Mouse (Mus musculus) CH12.LX (cell line): ENCODE data around the gene Ncbp2. TPM values are rescaled to one million over a fixed set of nuclear protein-coding genes. Genes with fewer than 3 reads are reported as not detected.

Experiments
- DNase-seq: peaks from one replicate; pipeline ENCODE4 v3.0.0-alpha.2; 2013; ENCODE audit errors: extremely low read depth
- H3K27ac ChIP-seq: 2 replicates; pipeline ENCODE4 v1.5.1; 2012; ENCODE audit warnings: low read depth, mild to moderate bottlenecking, control low read depth, moderate library complexity; ENCODE audit not compliant: insufficient read depth
- H3K27me3 ChIP-seq: replicated peaks from 2 replicates; pipeline ENCODE3; 2012; ENCODE audit warnings: inconsistent platforms
- H3K36me3 ChIP-seq, 2 experiments: replicated peaks in 1 of 2; 2 replicates each; pipeline versions ENCODE3 to v1.6.1; 2012; ENCODE audit warnings: inconsistent platforms in 1 of 2, low read length in 1 of 2, mild to moderate bottlenecking in 1 of 2, mixed read lengths in 1 of 2, moderate library complexity in 1 of 2; ENCODE audit not compliant: control insufficient read depth in 1 of 2, insufficient read depth in 1 of 2
- H3K4me1 ChIP-seq, 2 experiments: 2 replicates each; pipeline ENCODE4 v1.6.1; 2012; ENCODE audit warnings: inconsistent platforms in 1 of 2, moderate library complexity in 1 of 2; ENCODE audit not compliant: insufficient read depth in 2 of 2, control insufficient read depth in 1 of 2
- H3K4me2 ChIP-seq: 2 replicates; pipeline ENCODE4 v1.6.1; 2012; ENCODE audit warnings: low read depth, mild to moderate bottlenecking, control low read depth; ENCODE audit not compliant: poor library complexity, insufficient read depth, severe bottlenecking
- H3K4me3 ChIP-seq, 3 experiments: fragments of 150-350 bp in 1 of 3; sonication (generic) in 1 of 3; replicated peaks in 1 of 3; 2 replicates each; pipeline versions ENCODE3 to v1.5.1; 2011 to 2012; ENCODE audit warnings: low read depth in 2 of 3, low read length in 2 of 3, mild to moderate bottlenecking in 2 of 3, moderate library complexity in 2 of 3, control low read depth in 1 of 3, improper control_type of control experiment in 1 of 3, inconsistent platforms in 1 of 3, mixed read lengths in 1 of 3; ENCODE audit not compliant: poor library complexity in 1 of 3
- H3K79me2 ChIP-seq: replicated peaks from 2 replicates; pipeline ENCODE4 v1.6.1; 2012; ENCODE audit warnings: mild to moderate bottlenecking, moderate library complexity; ENCODE audit not compliant: control insufficient read depth, poor library complexity, insufficient read depth, severe bottlenecking; ENCODE audit errors: extremely low read depth
- H3K9ac ChIP-seq: 2 replicates; pipeline ENCODE4 v1.6.1; 2012; ENCODE audit warnings: low read depth, mild to moderate bottlenecking, control low read depth, moderate library complexity; ENCODE audit not compliant: insufficient read depth
- H3K9me3 ChIP-seq: replicated peaks from 2 replicates; pipeline ENCODE3; 2012; ENCODE audit warnings: low read length, inconsistent platforms, mixed read lengths
- CHD1 ChIP-seq: IDR thresholded peaks from 2 replicates; pipeline ENCODE4 v1.6.1; 2012; ENCODE audit warnings: low read depth, low read length, improper control_type of control experiment, inconsistent platforms
- CTCF ChIP-seq, 2 experiments: IDR thresholded peaks in 1 of 2; conservative IDR thresholded peaks in 1 of 2; 2 replicates each; pipeline ENCODE4 v1.5.1; 2011 to 2012; ENCODE audit warnings: low read depth in 2 of 2, low read length in 2 of 2, improper control_type of control experiment in 1 of 2, inconsistent platforms in 1 of 2, mild to moderate bottlenecking in 1 of 2, moderate library complexity in 1 of 2
- EP300 ChIP-seq: IDR thresholded peaks from 2 replicates; pipeline ENCODE4 v1.6.1; 2011; ENCODE audit warnings: low read length, improper control_type of control experiment
- JUND ChIP-seq: conservative IDR thresholded peaks from 2 replicates; pipeline ENCODE4 v1.6.1; 2011; ENCODE audit warnings: low read depth, low read length, improper control_type of control experiment
- KAT2A ChIP-seq: IDR thresholded peaks from 2 replicates; pipeline ENCODE4 v1.6.1; 2012; ENCODE audit warnings: low read length, improper control_type of control experiment, inconsistent platforms; ENCODE audit not compliant: insufficient replicate concordance
- MAX ChIP-seq: IDR thresholded peaks from 2 replicates; pipeline ENCODE4 v1.6.1; 2011; ENCODE audit warnings: low read length, improper control_type of control experiment
- PAX5 ChIP-seq: IDR thresholded peaks from 2 replicates; pipeline ENCODE4 v1.6.1; 2012; ENCODE audit warnings: low read length, inconsistent platforms, mixed read lengths
- POLR2AphosphoS2 ChIP-seq: IDR thresholded peaks from 2 replicates; pipeline ENCODE4 v1.6.1; 2011; ENCODE audit warnings: low read depth, low read length, improper control_type of control experiment
- RCOR1 ChIP-seq: conservative IDR thresholded peaks from 2 replicates; pipeline ENCODE4 v1.6.1; 2012; ENCODE audit warnings: low read depth, mild to moderate bottlenecking, inconsistent platforms, low read length, improper control_type of control experiment
- SIN3A ChIP-seq: IDR thresholded peaks from 2 replicates; pipeline ENCODE4 v1.6.1; 2012; ENCODE audit warnings: low read length, improper control_type of control experiment, inconsistent platforms
- SMC3 ChIP-seq: IDR thresholded peaks from 2 replicates; pipeline ENCODE4 v1.6.1; 2011; ENCODE audit warnings: low read depth, low read length, improper control_type of control experiment
- TCF12 ChIP-seq: IDR thresholded peaks from 2 replicates; pipeline ENCODE4 v1.6.1; 2014; ENCODE audit warnings: low read depth, mild to moderate bottlenecking, inconsistent platforms, low read length, improper control_type of control experiment
- UBTF ChIP-seq: IDR thresholded peaks from 2 replicates; pipeline ENCODE4 v1.6.1; 2012; ENCODE audit warnings: low read depth, mild to moderate bottlenecking, inconsistent platforms, low read length, improper control_type of control experiment, moderate library complexity
- ZKSCAN1 ChIP-seq: IDR thresholded peaks from 2 replicates; pipeline ENCODE4 v1.6.1; 2012; ENCODE audit warnings: low read depth, inconsistent platforms, low read length, improper control_type of control experiment, borderline replicate concordance
- ZNF384 ChIP-seq: IDR thresholded peaks from 2 replicates; pipeline ENCODE4 v1.6.1; 2012; ENCODE audit warnings: low read depth, low read length, improper control_type of control experiment, inconsistent platforms
- dilution Hi-C: fragments of 300-500 bp; cut with MboI; formaldehyde crosslinking; loops from 2 replicates; pipeline ENCODE4 v1.14.3; 2020; ENCODE audit warnings: low sequenced_read_pairs; ENCODE audit not compliant: extremely low pct_unique_long_range_greater_than_20kb, extremely low pct_ligation_motif_present
- in situ Hi-C: fragments of 300-500 bp; cut with MboI; formaldehyde crosslinking; loops from 3 replicates; pipeline ENCODE4 v1.14.3; 2019; ENCODE audit warnings: low sequenced_read_pairs, low pct_ligation_motif_present, low pct_unique_long_range_greater_than_20kb, mixed read lengths
- polyA plus RNA-seq: library from polyadenylated mRNA; unstranded; fragments of >175 nt; gene quantifications from 2 replicates; pipeline ENCODE4 v1.2.1, GENCODE M21; 2012; ENCODE audit warnings: low read depth; ENCODE audit not compliant: insufficient read length
- total RNA-seq, 2 experiments: library from RNA; depleted of rRNA; stranded (reverse); fragments of 300-350 nt in 1 of 2; fragments of >200 nt in 1 of 2; gene quantifications; 2 replicates each; pipeline ENCODE4 v1.2.3; 2012 to 2014

Ncbp2 gene
- total and polyA plus RNA-seq, 3 experiments, result 39.1 to 178 (median 85.9) TPM

GRCm38 (mm10) chr16:31927412-31927811, 20.9 kb upstream of the Ncbp2 start:
- peaks cover 9 to 42% of the 10 kb centered on the region in 2 experiments for H3K36me3 ChIP-seq
- H3K4me3 ChIP-seq, result peak overlapping the region; percentile 45 to 68 (median 66)
- no peaks in the 10 kb centered on the region for H3K27me3 ChIP-seq
- DNase-seq, result no peak
- peaks cover 4% of the 10 kb centered on the region for H3K79me2 ChIP-seq
- peaks cover 12 to 41% of the 10 kb centered on the region in 2 experiments for H3K4me1 ChIP-seq
- H3K27ac ChIP-seq, result peak overlapping the region; percentile 17; the same call in 1 of the 2 replicates
- H3K9me3 ChIP-seq, result peaks cover 39% of the 10 kb centered on the region
- peak; percentile 24; the same call in 1 of the 2 replicates for TF ChIP-seq POLR2AphosphoS2
- TF ChIP-seq EP300, result peak; percentile 7; the same call in 1 of the 2 replicates
- TF ChIP-seq RCOR1, result no peak
- TF ChIP-seq SIN3A, result peak; percentile 67; the same call in 1 of the 2 replicates
- TF ChIP-seq ZKSCAN1, result no peak
- peak; percentile 92 for TF ChIP-seq CHD1
- TF ChIP-seq ZNF384, result no peak
- in situ Hi-C loops (loop anchor here (5.0 kb wide), 1 partner anchor 175 kb away; no protein-coding TSS in a partner anchor), dilution Hi-C loops (no loop called here)
- H3K9ac ChIP-seq, result peak overlapping the region; percentile 28
- peak overlapping the region; percentile 46 for H3K4me2 ChIP-seq

GRCm38 (mm10) chr16:31931330-31931729, 17.0 kb upstream of the Ncbp2 start:
- H3K27me3 ChIP-seq, result no peaks in the 10 kb centered on the region
- peaks cover 4% of the 10 kb centered on the region for H3K79me2 ChIP-seq
- peaks cover 74% of the 10 kb centered on the region for H3K9me3 ChIP-seq
- H3K4me3 ChIP-seq, result peak overlapping the region in 1 of 3 experiments; percentile 16
- H3K4me1 ChIP-seq, result peaks cover 5 to 25% of the 10 kb centered on the region in 2 experiments
- no peak overlapping the region for H3K4me2 ChIP-seq
- in situ Hi-C loops, result no loop called here
- H3K9ac ChIP-seq, result no peak overlapping the region
- dilution Hi-C loops, result no loop called here
- no peak overlapping the region for H3K27ac ChIP-seq
- DNase-seq, result no peak
- TF ChIP-seq SMC3, result no peak
- TF ChIP-seq MAX, result no peak
- no peak for TF ChIP-seq EP300
- no peak for TF ChIP-seq JUND
- TF ChIP-seq TCF12, result no peak
- no peak for TF ChIP-seq SIN3A
- TF ChIP-seq ZKSCAN1, result no peak
- TF ChIP-seq CTCF (conservative IDR thresholded peaks at IDR 0.05 in 1 of 2, IDR thresholded peaks at IDR 0.05 in 1 of 2; ENCODE audit: low read depth in 2 of 2, low read length in 2 of 2), result no peak
- no peak for TF ChIP-seq ZNF384
- H3K36me3 ChIP-seq, result peaks cover 9 to 74% of the 10 kb centered on the region in 2 experiments

- no peak for TF ChIP-seq UBTF
- no peak for TF ChIP-seq KAT2A
- TF ChIP-seq PAX5, result no peak
- H3K27ac ChIP-seq, result no peak overlapping the region
- H3K79me2 ChIP-seq, result peaks cover 4% of the 10 kb centered on the region; the same call in 1 of the 2 replicates
- peak overlapping the region in 1 of 3 experiments; percentile 0 for H3K4me3 ChIP-seq
- dilution Hi-C loops (no loop called here), in situ Hi-C loops (no loop called here)
- peaks cover 78% of the 10 kb centered on the region for H3K9me3 ChIP-seq
- no peaks in the 10 kb centered on the region for H3K27me3 ChIP-seq
- H3K36me3 ChIP-seq, result peaks cover 9 to 76% of the 10 kb centered on the region in 2 experiments
- peaks cover 5 to 24% of the 10 kb centered on the region in 2 experiments; a peak in 3 of 4 replicates for H3K4me1 ChIP-seq
- DNase-seq, result no peak
- no peak overlapping the region for H3K4me2 ChIP-seq
- no peak overlapping the region for H3K9ac ChIP-seq
These were observed 16.1 kb upstream of the Ncbp2 start for GRCm38 (mm10) chr16:31932255-31932654.
